Mouse (Mus musculus) MEL (cell line): ENCODE measurements at regions not wholly inside any gene's neighbourhood (a gene's known extent, or its start where the extent isn't known, plus 50 kb on each side); places are given as distances from the start of the nearest gene placed in this dataset.

ENCODE experiments used
- CHD1 ChIP-seq: IDR thresholded peaks from 2 replicates; pipeline ENCODE4 v1.6.1; 2012; ENCODE audit warnings: low read depth, mild to moderate bottlenecking, inconsistent platforms, low read length, improper control_type of control experiment
- CTCF ChIP-seq, 3 experiments: IDR thresholded peaks in 2 of 3; conservative IDR thresholded peaks in 1 of 3; 2 replicates each; pipeline ENCODE4 v1.5.1; 2011 to 2012; ENCODE audit warnings: low read length in 3 of 3, low read depth in 2 of 3, mild to moderate bottlenecking in 2 of 3, improper control_type of control experiment in 1 of 3, inconsistent platforms in 1 of 3, mixed read lengths in 1 of 3, moderate library complexity in 1 of 3; ENCODE audit not compliant: control insufficient read depth in 1 of 3, insufficient read depth in 1 of 3, poor library complexity in 1 of 3, severe bottlenecking in 1 of 3
- EP300 ChIP-seq, 2 experiments: IDR thresholded peaks; 2 replicates each; pipeline ENCODE4 v1.6.1; 2011; ENCODE audit warnings: improper control_type of control experiment in 2 of 2, low read length in 2 of 2, low read depth in 1 of 2, mild to moderate bottlenecking in 1 of 2
- GATA1 ChIP-seq: IDR thresholded peaks from 2 replicates; pipeline ENCODE4 v1.6.1; 2011; ENCODE audit warnings: low read depth, low read length, improper control_type of control experiment
- KAT2A ChIP-seq: conservative IDR thresholded peaks from 2 replicates; pipeline ENCODE4 v1.6.1; 2012; ENCODE audit warnings: low read depth, low read length, improper control_type of control experiment, inconsistent platforms
- MAX ChIP-seq: IDR thresholded peaks from 2 replicates; pipeline ENCODE4 v1.6.1; 2011; ENCODE audit warnings: low read length, improper control_type of control experiment
- MEF2A ChIP-seq: IDR thresholded peaks from 2 replicates; pipeline ENCODE4 v1.6.1; 2014; ENCODE audit warnings: low read depth, mild to moderate bottlenecking, inconsistent platforms, low read length, improper control_type of control experiment; ENCODE audit not compliant: poor library complexity, insufficient replicate concordance, severe bottlenecking; ENCODE audit errors: extremely low read depth
- POLR2A ChIP-seq, 2 experiments: IDR thresholded peaks; 2 replicates each; pipeline ENCODE4 v1.6.1; 2011 to 2012; ENCODE audit warnings: low read length in 2 of 2, mild to moderate bottlenecking in 2 of 2, control low read depth in 1 of 2, improper control_type of control experiment in 1 of 2, low read depth in 1 of 2, moderate library complexity in 1 of 2; ENCODE audit not compliant: control insufficient read depth in 1 of 2, insufficient read depth in 1 of 2, poor library complexity in 1 of 2
- SMC3 ChIP-seq: IDR thresholded peaks from 2 replicates; pipeline ENCODE4 v1.6.1; 2011; ENCODE audit warnings: low read depth, low read length, improper control_type of control experiment

GRCm38 (mm10) chr1:14108450-14109189, 1984.5 kb downstream of the 4930444P10Rik start:
- TF ChIP-seq POLR2A (IDR thresholded peaks at IDR 0.05; ENCODE audit: control insufficient read depth in 1 of 2, insufficient read depth in 1 of 2, low read depth in 1 of 2, low read length in 2 of 2, poor library complexity in 1 of 2) (no peak), GATA1 (no peak), CHD1 (no peak), MEF2A (no peak), CTCF (IDR thresholded peaks at IDR 0.05 in 2 of 3, conservative IDR thresholded peaks at IDR 0.05 in 1 of 3; ENCODE audit: control insufficient read depth in 1 of 3, insufficient read depth in 1 of 3, low read depth in 2 of 3, low read length in 3 of 3, poor library complexity in 1 of 3, severe bottlenecking in 1 of 3) (no peak), EP300 (IDR thresholded peaks at IDR 0.05; ENCODE audit: low read depth in 1 of 2, low read length in 2 of 2) (no peak), MAX (no peak), SMC3 (no peak), KAT2A (no peak)
